Mouse (Mus musculus) neural tube, embryonic 13.5 days (tissue): ENCODE measurements around the gene Pam. TPM values are rescaled to one million over a fixed set of nuclear protein-coding genes. Genes with fewer than 3 reads are reported as not detected.
"Not testable (repeated sequence)": the region's sequence is repeated elsewhere in the genome, so short reads cannot be mapped to it uniquely, and the experiment has no call there.

ENCODE experiments used
- ATAC-seq: fragments of 200-750 bp; cut with Nextera tagmentation; 2 replicates; pipeline ENCODE4 v1.8.0; 2017; ENCODE audit warnings: low read depth, mild to moderate bottlenecking, moderate TSS enrichment, moderate library complexity
- H3K27ac ChIP-seq: fragments of 300-500 bp; sonication (generic); replicated peaks from 2 replicates; pipeline ENCODE4 v1.5.1; 2015; ENCODE audit warnings: moderate library complexity, mild to moderate bottlenecking, inconsistent platforms
- H3K27me3 ChIP-seq: fragments of 300-500 bp; sonication (generic); 2 replicates; pipeline ENCODE4 v1.6.1; 2015; ENCODE audit warnings: mild to moderate bottlenecking, inconsistent platforms
- H3K36me3 ChIP-seq: fragments of 300-500 bp; sonication (generic); 2 replicates; pipeline ENCODE4 v1.6.1; 2015; ENCODE audit warnings: mild to moderate bottlenecking, inconsistent platforms
- H3K4me1 ChIP-seq: fragments of 300-500 bp; sonication (generic); replicated peaks from 2 replicates; pipeline ENCODE4 v1.6.1; 2015; ENCODE audit warnings: inconsistent platforms
- H3K4me2 ChIP-seq: fragments of 300-500 bp; sonication (generic); 2 replicates; pipeline ENCODE4 v1.6.1; 2015; ENCODE audit warnings: inconsistent platforms, mild to moderate bottlenecking, moderate library complexity
- H3K4me3 ChIP-seq: fragments of 300-500 bp; sonication (generic); 2 replicates; pipeline ENCODE4 v1.5.1; 2015; ENCODE audit warnings: mild to moderate bottlenecking, inconsistent platforms
- H3K9ac ChIP-seq: fragments of 300-500 bp; sonication (generic); 2 replicates; pipeline ENCODE4 v1.6.1; 2015; ENCODE audit warnings: moderate library complexity, mild to moderate bottlenecking, inconsistent platforms
- H3K9me3 ChIP-seq: fragments of 300-500 bp; sonication (generic); 2 replicates; pipeline ENCODE4 v1.6.1; 2016; ENCODE audit warnings: inconsistent platforms
- WGBS: fragments of 180-500 bp; shearing (Covaris S2); methylation state at CpG from one replicate; pipeline ENCODE4 v1.1.7; 2015; 5-methylcytosine and 5-hydroxymethylcytosine counted together
- polyA plus RNA-seq: library from polyadenylated mRNA; unstranded; fragments of >200 nt; fragmentation: Nextera tagmentation; extraction: Ambion mirVana; gene quantifications from 2 replicates; pipeline ENCODE4 v1.2.1, GENCODE M21; 2015

Pam gene
- polyA plus RNA-seq, 1 experiment from 2014 or later: 36.9 TPM

DNA sequence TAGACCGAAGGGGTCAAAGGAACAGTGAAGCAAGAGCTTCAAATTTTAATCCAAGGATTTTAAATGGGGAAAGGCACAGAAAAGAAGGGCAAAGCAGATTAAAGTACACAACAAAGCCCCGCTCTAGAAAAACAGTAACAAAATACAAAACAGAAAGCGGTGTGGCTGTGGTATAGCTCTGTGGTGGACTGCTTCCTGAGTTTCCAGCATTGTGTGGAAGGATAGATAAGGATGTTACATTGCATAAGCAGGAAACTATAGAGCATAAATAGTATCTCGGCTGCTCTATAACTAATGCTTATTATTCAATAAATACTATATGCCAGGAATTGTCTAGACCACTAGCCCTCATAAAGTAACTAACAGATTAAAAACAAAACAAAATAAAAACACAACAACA, 67.5 kb downstream of the Pam start:
- 95% methylated on average over 4 of the region's 4 CpGs for WGBS

DNA sequence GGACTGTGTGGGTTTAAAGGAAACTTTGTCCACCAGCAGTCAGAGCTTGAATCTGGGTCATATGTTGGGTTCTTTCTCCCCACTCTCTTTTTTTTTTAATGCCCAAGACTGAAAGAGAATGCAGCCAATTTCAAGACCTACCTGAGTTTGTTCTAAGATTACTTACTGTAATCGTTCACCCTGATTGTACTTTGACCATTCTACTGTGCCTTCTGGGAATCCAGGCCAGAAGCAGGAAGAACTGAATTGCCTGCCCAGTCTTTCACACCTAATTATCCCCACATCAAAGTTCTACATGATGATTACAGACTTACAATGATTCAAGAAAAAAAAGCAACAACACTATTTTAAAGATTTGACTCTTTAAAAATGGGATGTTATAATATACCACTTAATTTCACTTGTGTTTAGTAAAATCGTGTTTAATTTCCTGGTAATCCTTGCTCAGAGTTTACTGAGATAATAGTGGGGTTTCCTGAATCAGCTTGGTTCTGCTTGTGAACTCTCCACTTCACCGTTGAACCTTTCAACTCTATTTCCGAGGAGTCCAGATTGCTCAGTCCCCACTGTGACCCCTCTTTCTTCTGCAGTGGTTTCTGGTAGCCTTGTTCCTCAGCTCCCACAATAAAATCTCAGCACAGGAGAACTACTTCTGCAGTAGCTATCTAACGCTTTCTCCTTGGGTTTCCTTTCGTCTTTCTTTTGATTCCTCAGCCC, 69.4 kb downstream of the Pam start:
- no peak for ATAC-seq
- WGBS: 78% methylated on average over 6 of the region's 6 CpGs
- Histone ChIP-seq H3K4me1 (no peaks in the 10 kb centered on the region), H3K9me3 (0 out of 2 replicates have a peak, but pooled peaks cover 6% of the 10 kb centered on the region), H3K4me3 (no peak overlapping the region), H3K36me3 (no peaks in the 10 kb centered on the region), H3K9ac (no peak overlapping the region), H3K27me3 (no peaks in the 10 kb centered on the region), H3K4me2 (no peak overlapping the region), H3K27ac (no peak overlapping the region)

More for the DNA sequence above, 67.5 kb downstream of the Pam start:
- Histone ChIP-seq H3K27ac (no peak overlapping the region), H3K4me2 (no peak overlapping the region), H3K9me3 (0 out of 2 replicates have a peak, but pooled peaks cover 6% of the 10 kb centered on the region), H3K4me1 (no peaks in the 10 kb centered on the region), H3K27me3 (no peaks in the 10 kb centered on the region), H3K36me3 (no peaks in the 10 kb centered on the region), H3K4me3 (no peak overlapping the region), H3K9ac (no peak overlapping the region)
- ATAC-seq: no peak

DNA sequence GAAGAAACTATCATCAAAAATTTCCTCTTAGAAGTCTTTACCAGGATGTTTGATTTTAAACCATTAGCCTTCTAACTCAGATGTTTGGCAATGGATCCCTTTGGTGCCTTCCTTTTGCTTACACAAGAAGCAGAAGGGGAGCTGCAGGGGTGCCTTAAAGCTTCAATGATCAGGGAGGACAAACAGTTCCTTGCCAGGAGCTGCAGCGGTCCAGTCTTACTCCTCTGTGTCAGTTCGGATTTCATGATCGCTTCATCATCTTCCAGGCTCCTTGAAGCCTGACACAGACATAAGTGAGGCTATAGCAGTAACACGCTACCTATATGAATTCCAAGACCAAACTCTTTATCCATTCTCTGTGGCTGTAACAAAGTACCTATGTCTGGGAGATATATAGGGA, 71.6 kb downstream of the Pam start:
- 0 out of 2 replicates have a peak, but pooled peaks cover 6% of the 10 kb centered on the region for H3K9me3 ChIP-seq
- no peak overlapping the region for H3K27ac ChIP-seq
- ATAC-seq: no peak
- H3K27me3 ChIP-seq: no peaks in the 10 kb centered on the region
- no peaks in the 10 kb centered on the region for H3K36me3 ChIP-seq
- H3K9ac ChIP-seq: no peak overlapping the region
- H3K4me3 ChIP-seq: no peak overlapping the region
- 91% methylated on average over 4 of the region's 4 CpGs for WGBS
- H3K4me2 ChIP-seq: no peak overlapping the region
- H3K4me1 ChIP-seq: no peaks in the 10 kb centered on the region

DNA sequence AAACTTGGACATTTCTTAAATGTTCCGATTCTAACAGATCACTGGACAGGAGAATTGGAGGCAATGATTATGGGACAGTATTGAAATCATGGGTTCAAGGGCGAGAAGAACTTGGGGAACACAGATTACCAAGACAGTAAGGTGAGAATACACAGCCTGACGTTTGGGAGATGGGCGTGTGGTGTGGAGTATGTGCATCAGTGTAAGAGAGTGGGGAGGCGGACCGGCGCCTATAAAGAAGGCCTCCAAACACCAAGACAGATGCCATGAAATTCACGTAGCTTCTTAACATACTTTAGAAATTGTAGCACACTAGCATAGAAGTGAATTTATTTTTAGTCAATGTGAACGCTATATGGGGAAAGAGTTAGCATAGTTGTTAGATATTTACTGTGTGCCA, 76.5 kb downstream of the Pam start:
- Histone ChIP-seq H3K9ac (no peak overlapping the region), H3K27me3 (no peaks in the 10 kb centered on the region), H3K27ac (no peak overlapping the region), H3K4me2 (no peak overlapping the region), H3K36me3 (no peaks in the 10 kb centered on the region), H3K4me3 (no peak overlapping the region), H3K4me1 (no peaks in the 10 kb centered on the region; the same call in 1 of the 2 replicates), H3K9me3 (no peaks in the 10 kb centered on the region)
- ATAC-seq: no peak
- 93% methylated on average over 9 of the region's 9 CpGs for WGBS

DNA sequence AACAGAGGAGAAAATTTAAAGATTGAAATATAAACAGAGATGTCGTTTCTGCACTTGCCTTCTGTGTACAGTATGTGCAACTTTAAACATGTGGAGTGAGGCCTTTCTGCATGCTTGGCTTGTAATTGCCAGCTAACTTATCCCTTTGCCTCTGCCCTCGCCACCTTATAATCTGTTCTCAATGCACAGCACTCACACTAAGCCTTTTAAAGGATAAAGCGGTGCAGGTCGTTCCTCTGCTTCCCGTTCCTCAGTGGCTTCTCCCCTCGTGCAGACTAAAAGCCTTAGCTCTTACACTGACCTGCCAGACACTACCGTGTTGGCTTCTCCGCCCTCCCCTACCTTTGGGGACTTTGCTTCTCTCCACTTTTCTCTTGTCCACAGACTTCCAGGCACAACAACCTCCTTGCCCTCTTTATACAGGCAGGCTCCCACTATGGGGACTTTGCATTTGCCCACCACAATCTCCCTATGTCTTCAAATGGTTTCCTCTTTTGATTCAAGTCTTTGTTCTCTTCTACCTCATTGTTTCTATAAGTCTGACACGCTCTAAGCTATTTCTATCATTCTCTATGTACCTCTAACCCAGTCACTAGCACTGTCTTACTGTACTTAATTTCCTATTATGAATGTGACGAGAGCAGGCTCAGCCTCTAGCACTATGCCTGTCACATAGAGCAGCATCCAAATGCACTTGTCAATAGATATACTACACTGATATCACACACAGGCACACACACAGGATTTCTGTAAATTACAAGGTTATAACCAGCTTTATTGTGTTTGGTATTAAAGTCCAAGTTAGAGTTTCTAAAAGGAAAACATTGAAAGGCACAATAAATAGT, 79.2 kb downstream of the Pam start:
- H3K27ac ChIP-seq: 0 out of 2 replicates have a peak overlapping the region, but pooled peaks have one; percentile 34
- no peak overlapping the region for H3K4me2 ChIP-seq
- H3K4me1 ChIP-seq: no peaks in the 10 kb centered on the region; the same call in 1 of the 2 replicates
- no peak for ATAC-seq
- H3K9me3 ChIP-seq: no peaks in the 10 kb centered on the region
- H3K36me3 ChIP-seq: no peaks in the 10 kb centered on the region
- H3K27me3 ChIP-seq: no peaks in the 10 kb centered on the region
- no peak overlapping the region for H3K4me3 ChIP-seq
- WGBS: 73% methylated on average over 10 of the region's 10 CpGs
- H3K9ac ChIP-seq: no peak overlapping the region

DNA sequence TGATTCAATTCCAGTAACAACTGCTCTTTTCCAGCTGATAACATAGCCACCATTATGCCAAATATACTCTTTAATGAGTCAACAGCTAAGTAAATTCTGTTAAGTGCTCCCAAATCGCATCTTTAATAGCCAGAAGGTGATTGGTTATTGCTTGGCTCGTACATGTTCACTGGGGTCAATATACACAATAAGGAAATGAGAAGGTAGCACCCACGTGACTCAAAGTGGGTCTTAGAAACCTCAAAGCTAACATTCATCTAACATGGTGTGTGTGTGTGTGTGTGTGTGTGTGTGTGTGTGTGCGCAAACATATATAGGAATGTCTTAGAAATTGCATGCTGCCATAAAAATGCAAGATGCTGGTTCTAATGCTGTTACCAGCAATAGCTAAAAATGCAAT, 79.9 kb downstream of the Pam start:
- H3K4me2 ChIP-seq: no peak overlapping the region
- no peak overlapping the region for H3K4me3 ChIP-seq
- ATAC-seq: peak; percentile 69; the same call in 1 of the 2 replicates
- no peaks in the 10 kb centered on the region for H3K27me3 ChIP-seq
- H3K27ac ChIP-seq: 0 out of 2 replicates have a peak overlapping the region, but pooled peaks have one; percentile 34
- H3K9ac ChIP-seq: no peak overlapping the region
- no peaks in the 10 kb centered on the region for H3K9me3 ChIP-seq
- no peaks in the 10 kb centered on the region for H3K36me3 ChIP-seq
- 74% methylated on average over 4 of the region's 4 CpGs for WGBS
- H3K4me1 ChIP-seq: no peaks in the 10 kb centered on the region; the same call in 1 of the 2 replicates

DNA sequence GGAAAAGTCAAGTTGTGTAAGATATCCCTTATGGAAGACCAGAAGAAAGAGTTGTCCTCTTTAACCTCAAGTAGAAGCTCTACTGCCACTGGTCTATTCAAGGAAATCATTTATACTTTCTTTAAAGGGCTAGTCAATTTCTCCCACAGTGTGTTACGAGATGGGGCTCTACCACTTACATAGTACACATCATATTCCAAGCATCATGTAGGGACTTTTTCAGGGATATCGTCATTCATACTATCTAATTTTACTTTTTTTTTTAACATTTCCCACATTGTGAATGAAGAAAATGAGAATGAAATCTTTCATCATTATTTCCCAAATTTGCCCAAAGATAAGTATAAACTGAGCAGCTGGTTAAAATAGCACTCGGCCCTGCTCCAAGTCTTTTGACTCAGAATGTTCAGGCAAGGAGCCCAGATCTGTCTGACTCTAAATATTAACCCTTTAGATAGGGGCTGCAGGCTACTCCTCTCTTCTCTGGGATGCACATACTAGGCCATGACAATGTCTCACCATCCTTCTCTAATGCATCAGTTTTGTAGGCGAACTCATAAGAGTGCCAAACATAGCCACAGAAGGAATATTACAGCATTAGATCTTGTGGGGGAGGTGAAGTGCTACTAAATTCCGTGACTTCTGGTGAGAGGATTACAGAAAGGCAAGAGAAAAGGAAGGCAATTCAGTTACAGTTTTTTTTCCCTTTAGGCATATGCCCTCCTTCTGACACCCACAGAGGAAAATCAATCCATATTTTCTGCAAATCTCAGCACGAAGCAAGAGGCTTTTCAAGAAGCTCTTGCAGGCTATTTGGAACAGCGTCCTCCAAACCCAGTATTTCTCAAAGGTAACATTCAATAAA, 92.7 kb downstream of the Pam start:
- no peak overlapping the region for H3K27ac ChIP-seq
- H3K9ac ChIP-seq: no peak overlapping the region
- no peak overlapping the region for H3K4me2 ChIP-seq
- no peaks in the 10 kb centered on the region for H3K36me3 ChIP-seq
- no peak for ATAC-seq
- H3K9me3 ChIP-seq: no peaks in the 10 kb centered on the region
- H3K27me3 ChIP-seq: no peaks in the 10 kb centered on the region
- H3K4me1 ChIP-seq: 0 out of 2 replicates have a peak, but pooled peaks cover 5% of the 10 kb centered on the region
- H3K4me3 ChIP-seq: no peak overlapping the region
- WGBS: 73% methylated on average over 7 of the region's 7 CpGs

DNA sequence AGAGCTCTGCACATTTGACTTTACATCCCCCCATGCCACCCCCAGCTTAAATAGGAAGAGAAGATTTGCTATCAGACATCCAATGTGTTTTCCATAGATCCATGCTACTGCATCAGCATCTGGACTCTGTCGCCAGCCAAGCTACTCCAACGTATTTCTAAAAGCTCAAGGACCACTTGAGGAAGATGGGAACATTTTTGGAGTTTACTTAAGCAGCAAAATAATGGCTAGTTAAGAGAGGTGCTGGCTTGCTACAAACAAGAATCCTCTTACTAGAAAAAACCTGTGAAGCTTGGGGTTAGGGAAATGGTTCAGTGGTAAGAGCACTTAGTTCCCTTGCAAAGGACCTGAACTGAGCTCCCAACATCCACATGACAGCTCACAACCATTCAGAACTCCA, 96.0 kb downstream of the Pam start:
- no peaks in the 10 kb centered on the region for H3K36me3 ChIP-seq
- no peaks in the 10 kb centered on the region for H3K9me3 ChIP-seq
- H3K9ac ChIP-seq: no peak overlapping the region
- no peak for ATAC-seq
- no peak overlapping the region for H3K27ac ChIP-seq
- no peak overlapping the region for H3K4me2 ChIP-seq
- 95% methylated on average over 2 of the region's 2 CpGs for WGBS
- H3K4me1 ChIP-seq: 0 out of 2 replicates have a peak, but pooled peaks cover 5% of the 10 kb centered on the region
- H3K4me3 ChIP-seq: no peak overlapping the region
- no peaks in the 10 kb centered on the region for H3K27me3 ChIP-seq

DNA sequence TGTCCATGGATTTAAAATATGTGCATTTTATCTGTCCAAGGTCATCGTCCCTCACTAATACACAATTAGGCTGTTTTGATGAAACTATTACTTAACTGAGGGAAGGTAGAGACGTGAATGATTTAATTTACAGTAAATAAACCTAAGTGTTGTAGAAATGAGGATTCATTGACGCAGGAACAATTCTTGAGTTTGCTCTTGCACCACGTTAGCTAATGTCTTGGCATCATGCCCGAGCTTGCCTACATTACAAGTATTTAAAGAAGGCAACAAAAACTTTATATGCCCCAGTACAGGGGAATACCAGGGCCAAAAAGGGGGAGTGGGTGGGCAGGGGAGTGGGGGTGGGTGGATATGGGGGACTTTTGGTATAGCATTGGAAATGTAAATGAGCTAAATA, 96.5 kb downstream of the Pam start:
- not testable (repeated sequence) for H3K9ac ChIP-seq, H3K9me3 ChIP-seq, H3K27ac ChIP-seq, H3K4me1 ChIP-seq, H3K4me2 ChIP-seq, H3K4me3 ChIP-seq, H3K36me3 ChIP-seq, ATAC-seq, H3K27me3 ChIP-seq
- 65% methylated on average over 5 of the region's 5 CpGs for WGBS

DNA sequence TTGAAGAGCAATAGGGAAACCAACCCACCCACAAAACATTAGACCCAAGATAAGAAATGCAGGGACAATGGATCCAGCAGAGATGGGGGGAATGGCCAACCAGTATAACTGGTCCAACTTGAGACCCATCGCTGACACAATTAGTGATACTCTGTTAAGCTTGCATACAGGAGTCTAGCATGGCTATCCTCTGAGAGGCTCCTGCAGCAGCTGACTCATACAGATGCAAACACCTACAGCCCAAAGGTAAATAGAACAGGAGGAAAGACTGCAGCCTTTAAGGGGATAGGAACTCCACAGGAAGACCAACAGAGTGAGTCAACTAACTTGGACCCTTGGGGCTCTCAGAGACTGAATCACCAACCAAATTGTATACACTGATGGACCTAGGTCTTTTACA, 98.4 kb downstream of the Pam start:
- Histone ChIP-seq H3K4me3 (no peak overlapping the region), H3K9ac (no peak overlapping the region), H3K36me3 (no peaks in the 10 kb centered on the region), H3K27ac (no peak overlapping the region), H3K4me1 (no peaks in the 10 kb centered on the region), H3K9me3 (no peaks in the 10 kb centered on the region), H3K27me3 (no peaks in the 10 kb centered on the region), H3K4me2 (no peak overlapping the region)
- WGBS: 93% methylated on average over 1 of the region's 1 CpGs
- no peak for ATAC-seq

DNA sequence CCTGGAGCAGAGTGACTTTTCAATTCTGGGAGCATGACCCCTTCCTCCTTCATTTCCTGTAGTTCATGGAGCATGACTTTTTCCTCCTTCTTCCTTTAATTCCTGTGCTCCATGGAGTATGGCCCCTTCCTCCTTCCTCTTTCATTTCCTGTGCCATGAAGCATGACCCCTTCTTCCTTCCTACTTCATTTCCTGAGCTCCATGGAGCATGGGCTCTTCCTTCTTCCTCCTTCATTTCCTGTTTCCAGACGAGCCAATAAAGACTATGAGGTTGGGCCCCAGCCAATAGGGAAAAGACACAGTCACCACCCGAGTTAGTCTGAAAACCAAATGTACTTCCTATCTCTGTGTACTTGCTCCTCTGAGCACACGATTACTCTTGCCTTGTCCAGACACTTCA, 103.5 kb downstream of the Pam start:
- no peaks in the 10 kb centered on the region for H3K27me3 ChIP-seq
- ATAC-seq: no peak

More for the DNA sequence above, 103.5 kb downstream of the Pam start:
- Histone ChIP-seq H3K4me1 (no peaks in the 10 kb centered on the region), H3K9me3 (no peaks in the 10 kb centered on the region), H3K9ac (no peak overlapping the region), H3K4me3 (no peak overlapping the region), H3K27ac (no peak overlapping the region), H3K36me3 (no peaks in the 10 kb centered on the region), H3K4me2 (no peak overlapping the region)
- 84% methylated on average over 3 of the region's 3 CpGs for WGBS
